Mouse (Mus musculus): ENCODE results near the gene Gm5134. TPM values are rescaled to one million over a fixed set of nuclear protein-coding genes. Genes with fewer than 3 reads are reported as not detected.

The Gm5134 gene
- polyA plus RNA-seq, 1 experiment from 2014 or later, result not detected

DNA sequence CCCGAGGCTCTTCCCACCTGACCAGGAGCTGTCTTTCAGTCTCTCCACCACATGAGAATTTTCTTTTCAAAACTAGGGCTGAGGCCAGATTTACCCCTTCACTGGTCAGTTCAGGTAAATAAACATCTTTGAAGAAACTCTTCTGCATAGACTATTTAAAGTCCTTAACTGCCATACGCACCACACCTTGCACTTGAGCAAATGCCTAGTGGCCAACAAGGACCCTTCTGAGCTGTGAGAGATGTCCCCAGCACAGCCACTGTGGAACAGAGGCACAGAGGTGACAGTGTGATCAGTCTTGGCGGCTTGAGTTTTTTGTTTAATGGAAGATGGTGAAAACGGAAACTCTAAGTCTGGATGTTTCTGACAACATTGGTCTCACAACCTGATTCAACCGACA lies 35.3 kb upstream of the Gm5134 start:
- no peak for TF ChIP-seq CTCF (IDR thresholded peaks at IDR 0.05)
- TF ChIP-seq EP300 (IDR thresholded peaks at IDR 0.05), result peak; percentile 85
- Histone ChIP-seq H3K4me2 (replicated peaks; ENCODE audit: low read depth, low read length) (no peak overlapping the region), H3K9me3 (ENCODE audit: low read length) (no peaks in the 10 kb centered on the region), H3K9ac (replicated peaks; ENCODE audit: low read depth) (no peak overlapping the region), H3K4me3 (ENCODE audit: low read depth, low read length) (no peak overlapping the region), H3K36me3 (ENCODE audit: insufficient read depth, low read length) (no peaks in the 10 kb centered on the region), H3K27me3 (replicated peaks; ENCODE audit: insufficient read depth, low read length) (no peaks in the 10 kb centered on the region), H3K4me1 (ENCODE audit: insufficient read depth, low read depth, low read length) (peaks cover 21% of the 10 kb centered on the region; the same call in 1 of the 2 replicates), H3K27ac (ENCODE audit: low read length) (peak overlapping the region; percentile 43)
- ATAC-seq, result peak; percentile 55
- DNase-seq (ENCODE audit: low spot score), result peak; percentile 78
- 44% methylated on average over 5 of the region's 5 CpGs for WGBS

DNA sequence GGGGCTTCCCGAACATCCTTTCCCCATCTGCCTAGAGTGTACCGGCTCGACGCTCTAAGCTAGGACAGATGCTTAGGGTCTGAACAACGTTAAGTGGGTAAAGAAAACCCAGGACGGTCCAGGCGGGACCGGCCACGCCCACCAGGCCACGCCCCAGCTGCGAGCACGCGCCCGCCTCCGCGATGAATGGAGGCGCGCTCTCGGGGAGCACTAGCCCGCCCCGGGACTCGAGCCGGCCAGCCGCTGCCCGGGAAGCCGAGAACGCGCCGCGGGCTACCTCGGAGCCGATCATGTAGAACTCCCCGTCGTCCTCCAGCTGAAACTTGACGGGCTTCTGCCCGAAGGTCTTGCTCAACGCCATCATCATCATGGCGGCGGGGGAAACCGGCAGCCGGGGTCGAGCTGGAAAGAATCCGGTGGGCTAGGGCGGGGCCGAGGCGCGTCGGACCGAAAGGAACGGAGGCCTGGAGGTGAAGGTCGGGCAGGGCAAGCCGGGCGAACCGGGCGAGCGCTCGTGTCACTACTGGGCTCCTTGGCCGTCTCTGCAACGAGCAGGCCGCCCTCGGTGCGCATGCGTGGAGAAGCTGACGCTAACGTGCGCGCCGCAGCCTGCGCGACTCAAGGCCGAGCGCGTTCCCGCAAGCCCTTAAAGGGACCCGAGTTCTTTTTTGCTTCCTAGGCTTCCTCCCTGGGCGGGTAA lies 33.1 kb upstream of the Gm5134 start, which contains the start of gene Smarcb1:
TSS of gene Smarcb1 (minus strand) at position 592 of the 700 bp plus-strand sequence.
- TF ChIP-seq EP300 (IDR thresholded peaks at IDR 0.05) (no peak), CTCF (IDR thresholded peaks at IDR 0.05) (no peak)
- DNase-seq (ENCODE audit: low spot score) (peak; percentile 99), ATAC-seq (peak; percentile 91)
- Histone ChIP-seq H3K9ac (replicated peaks; ENCODE audit: low read depth) (peak within 1 kb of the TSS; percentile 76), H3K4me2 (replicated peaks; ENCODE audit: low read depth, low read length) (peak within 1 kb of the TSS; percentile 86), H3K4me3 (ENCODE audit: low read depth, low read length) (peak within 1 kb of the TSS; percentile 98), H3K27ac (ENCODE audit: low read length) (peak within 1 kb of the TSS; percentile 94), H3K4me1 (ENCODE audit: insufficient read depth, low read depth, low read length) (peaks cover 21% of the 10 kb centered on the region; the same call in 1 of the 2 replicates), H3K9me3 (ENCODE audit: low read length) (no peaks in the 10 kb centered on the region), H3K27me3 (replicated peaks; ENCODE audit: insufficient read depth, low read length) (no peaks in the 10 kb centered on the region), H3K36me3 (ENCODE audit: insufficient read depth, low read length) (no peaks in the 10 kb centered on the region)
- under 1% methylated on average over 69 of the region's 76 CpGs for WGBS

DNA sequence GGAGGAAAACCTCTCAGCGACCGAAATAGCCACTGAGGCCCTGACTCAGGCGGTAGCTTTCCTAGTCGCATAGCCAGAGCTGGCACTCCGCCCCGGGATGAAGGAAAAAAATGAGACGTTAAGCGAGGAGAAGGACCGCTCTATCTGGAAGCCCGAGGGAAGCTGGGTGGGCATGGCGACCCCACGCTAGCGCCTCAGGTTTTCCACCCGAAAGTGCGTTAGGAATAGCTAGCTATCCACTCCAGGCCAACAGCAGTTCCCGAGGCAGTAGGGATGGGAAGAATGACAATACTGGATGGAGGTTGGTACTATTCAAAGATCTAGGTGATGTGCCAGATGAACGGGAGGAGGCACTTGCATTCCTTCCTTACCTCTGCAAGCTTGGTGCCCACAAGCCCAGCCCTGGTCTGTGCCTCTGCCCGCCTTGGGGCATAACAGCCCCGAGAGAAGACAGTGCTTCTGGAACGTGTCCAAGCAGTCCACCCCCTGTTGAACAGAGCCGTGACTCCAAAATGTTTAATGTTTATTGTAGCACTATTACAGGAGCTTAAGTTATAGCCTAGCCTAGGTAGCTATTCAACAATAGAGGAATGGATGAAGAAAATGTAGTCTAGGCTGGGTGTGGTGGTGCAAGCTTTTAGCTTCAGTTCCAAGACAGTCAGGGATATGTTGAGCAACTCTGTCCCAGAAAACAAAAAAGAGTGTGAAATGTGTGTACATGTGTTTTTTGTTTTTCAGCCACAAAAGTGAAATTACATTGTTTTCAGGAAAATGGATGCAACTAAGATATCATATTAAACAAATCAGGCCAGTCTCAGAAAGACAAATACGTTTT lies 32.4 kb upstream of the Gm5134 start:
- Histone ChIP-seq H3K36me3 (ENCODE audit: insufficient read depth, low read length) (no peaks in the 10 kb centered on the region), H3K27ac (ENCODE audit: low read length) (peak overlapping the region; percentile 94), H3K4me1 (ENCODE audit: insufficient read depth, low read depth, low read length) (peaks cover 21% of the 10 kb centered on the region; the same call in 1 of the 2 replicates), H3K4me2 (replicated peaks; ENCODE audit: low read depth, low read length) (peak overlapping the region; percentile 86), H3K4me3 (ENCODE audit: low read depth, low read length) (peak overlapping the region; percentile 98), H3K27me3 (replicated peaks; ENCODE audit: insufficient read depth, low read length) (no peaks in the 10 kb centered on the region), H3K9me3 (ENCODE audit: low read length) (no peaks in the 10 kb centered on the region), H3K9ac (replicated peaks; ENCODE audit: low read depth) (peak overlapping the region; percentile 76)
- peak; percentile 60 for DNase-seq (ENCODE audit: low spot score)
- TF ChIP-seq CTCF (IDR thresholded peaks at IDR 0.05), result no peak
- WGBS, result 3% methylated on average over 22 of the region's 22 CpGs
- peak; percentile 12; the same call in 1 of the 2 replicates for ATAC-seq

DNA sequence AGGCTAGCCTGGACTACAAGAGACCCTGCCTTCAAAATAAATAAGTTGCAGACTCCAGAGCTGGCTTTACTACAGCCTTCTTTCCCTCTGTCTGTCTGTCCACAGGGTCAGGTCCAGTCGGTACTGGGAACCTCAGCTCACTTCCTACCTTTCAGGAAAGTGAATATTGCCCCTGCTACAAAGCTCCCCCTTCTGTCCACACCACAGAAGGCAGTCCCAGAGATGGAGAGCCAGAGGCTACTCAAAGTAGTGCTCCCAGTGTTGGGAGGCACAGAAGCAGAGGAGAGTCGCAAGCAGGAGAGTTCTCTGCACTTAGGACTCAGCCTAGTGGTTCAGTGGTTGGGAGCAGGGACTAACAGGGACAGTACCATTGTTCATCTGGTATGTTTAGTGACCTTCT lies 30.0 kb upstream of the Gm5134 start:
- H3K36me3 ChIP-seq (ENCODE audit: insufficient read depth, low read length), result 0 out of 2 replicates have a peak, but pooled peaks cover 5% of the 10 kb centered on the region
- TF ChIP-seq CTCF (IDR thresholded peaks at IDR 0.05), result peak; percentile 60
- no peak for TF ChIP-seq EP300 (IDR thresholded peaks at IDR 0.05)
- H3K4me2 ChIP-seq (replicated peaks; ENCODE audit: low read depth, low read length), result no peak overlapping the region
- DNase-seq (ENCODE audit: low spot score) (no peak), ATAC-seq (no peak)
- peaks cover 12% of the 10 kb centered on the region; the same call in 1 of the 2 replicates for H3K4me1 ChIP-seq (ENCODE audit: insufficient read depth, low read depth, low read length)
- H3K27me3 ChIP-seq (replicated peaks; ENCODE audit: insufficient read depth, low read length), result no peaks in the 10 kb centered on the region
- H3K9ac ChIP-seq (replicated peaks; ENCODE audit: low read depth), result no peak overlapping the region
- no peak overlapping the region for H3K27ac ChIP-seq (ENCODE audit: low read length)
- H3K4me3 ChIP-seq (ENCODE audit: low read depth, low read length), result no peak overlapping the region
- no peaks in the 10 kb centered on the region for H3K9me3 ChIP-seq (ENCODE audit: low read length)
- 54% methylated on average over 2 of the region's 2 CpGs for WGBS

DNA sequence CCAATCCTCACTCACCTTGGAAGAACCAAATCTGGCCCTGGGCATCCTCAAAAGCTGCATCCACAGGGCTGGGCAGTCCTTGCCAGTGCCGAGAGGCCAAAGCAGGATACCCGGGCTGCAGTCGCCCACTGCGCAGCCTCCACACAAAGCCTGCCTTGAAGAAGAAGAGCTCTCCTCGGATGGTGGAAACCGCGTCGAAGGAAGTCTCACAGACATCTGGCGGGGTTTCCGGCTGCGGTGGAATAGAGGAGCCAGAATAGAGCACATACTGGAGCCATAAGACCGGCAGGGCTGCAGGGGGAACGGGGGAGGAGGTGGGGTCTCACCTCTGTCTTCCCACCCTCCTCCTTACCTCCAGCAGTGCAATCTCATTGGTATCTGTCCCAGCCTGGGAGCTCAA lies 27.9 kb upstream of the Gm5134 start:
- ATAC-seq, result no peak
- H3K36me3 ChIP-seq (ENCODE audit: insufficient read depth, low read length), result 0 out of 2 replicates have a peak, but pooled peaks cover 5% of the 10 kb centered on the region
- 66% methylated on average over 13 of the region's 13 CpGs for WGBS

DNA sequence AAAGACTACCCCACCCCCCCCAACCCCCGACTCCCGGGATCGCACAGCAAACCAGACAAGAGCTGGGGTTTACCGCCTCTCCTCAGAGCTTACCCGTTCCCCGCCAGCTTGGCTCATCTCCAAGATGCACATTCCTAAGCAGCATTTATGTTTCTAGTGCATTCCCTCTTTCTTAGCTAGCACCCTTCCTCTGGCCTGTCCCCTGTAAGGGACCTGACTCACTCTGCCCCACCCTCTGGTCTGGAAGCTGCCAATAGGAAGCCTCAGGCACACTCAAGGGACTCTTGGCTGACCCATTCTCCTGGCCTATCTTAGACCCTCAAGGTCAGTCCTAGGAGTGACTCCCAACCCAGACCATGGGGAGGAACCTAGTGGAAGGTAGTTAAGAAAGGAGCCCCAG lies 24.0 kb upstream of the Gm5134 start:
- Histone ChIP-seq H3K27ac (ENCODE audit: low read length) (peak overlapping the region; percentile 62; the same call in 1 of the 2 replicates), H3K27me3 (replicated peaks; ENCODE audit: insufficient read depth, low read length) (0 out of 2 replicates have a peak, but pooled peaks cover 5% of the 10 kb centered on the region), H3K4me2 (replicated peaks; ENCODE audit: low read depth, low read length) (peak overlapping the region; percentile 94), H3K4me1 (ENCODE audit: insufficient read depth, low read depth, low read length) (peaks cover 12% of the 10 kb centered on the region; the same call in 1 of the 2 replicates), H3K9ac (replicated peaks; ENCODE audit: low read depth) (no peak overlapping the region), H3K4me3 (ENCODE audit: low read depth, low read length) (no peak overlapping the region), H3K36me3 (ENCODE audit: insufficient read depth, low read length) (0 out of 2 replicates have a peak, but pooled peaks cover 5% of the 10 kb centered on the region), H3K9me3 (ENCODE audit: low read length) (no peaks in the 10 kb centered on the region)
- WGBS, result 10% methylated on average over 6 of the region's 6 CpGs
- peak; percentile 86 for ATAC-seq
- DNase-seq (ENCODE audit: low spot score), result peak; percentile 88
- TF ChIP-seq EP300 (IDR thresholded peaks at IDR 0.05), result peak; percentile 73
- no peak for TF ChIP-seq CTCF (IDR thresholded peaks at IDR 0.05)

More for the DNA sequence above, 27.9 kb upstream of the Gm5134 start:
- no peak for TF ChIP-seq CTCF (IDR thresholded peaks at IDR 0.05)
- no peak for TF ChIP-seq EP300 (IDR thresholded peaks at IDR 0.05)
- Histone ChIP-seq H3K4me1 (ENCODE audit: insufficient read depth, low read depth, low read length) (peaks cover 5% of the 10 kb centered on the region; the same call in 1 of the 2 replicates), H3K27me3 (replicated peaks; ENCODE audit: insufficient read depth, low read length) (0 out of 2 replicates have a peak, but pooled peaks cover under 1% of the 10 kb centered on the region), H3K9ac (replicated peaks; ENCODE audit: low read depth) (no peak overlapping the region), H3K27ac (ENCODE audit: low read length) (no peak overlapping the region), H3K4me2 (replicated peaks; ENCODE audit: low read depth, low read length) (no peak overlapping the region), H3K4me3 (ENCODE audit: low read depth, low read length) (no peak overlapping the region), H3K9me3 (ENCODE audit: low read length) (no peaks in the 10 kb centered on the region)
- DNase-seq (ENCODE audit: low spot score), result no peak

Measured in lung, postnatal 0 days (tissue).